Mouse (Mus musculus) embryonic facial prominence, embryonic 13.5 days (tissue): ENCODE data around the gene Cyfip2. TPM values are rescaled to one million over a fixed set of nuclear protein-coding genes. Genes with fewer than 3 reads are reported as not detected.
"Not testable (repeated sequence)": the region's sequence is repeated elsewhere in the genome, so short reads cannot be mapped to it uniquely, and the experiment has no call there.

Source experiments
- ATAC-seq: fragments of 200-750 bp; cut with Nextera tagmentation; 2 replicates; pipeline ENCODE4 v1.8.0; 2017; ENCODE audit warnings: low read depth; ENCODE audit not compliant: insufficient number of reproducible peaks, insufficient read depth, low FRiP score, low TSS enrichment
- H3K27ac ChIP-seq: fragments of 300-500 bp; sonication (generic); 2 replicates; pipeline ENCODE4 v1.5.1; 2015; ENCODE audit warnings: moderate library complexity, mild to moderate bottlenecking, inconsistent platforms
- H3K27me3 ChIP-seq: fragments of 300-500 bp; sonication (generic); 2 replicates; pipeline ENCODE4 v1.6.1; 2015; ENCODE audit warnings: mild to moderate bottlenecking, inconsistent platforms
- H3K36me3 ChIP-seq: fragments of 300-500 bp; sonication (generic); 2 replicates; pipeline ENCODE4 v1.6.1; 2015; ENCODE audit warnings: mild to moderate bottlenecking, inconsistent platforms
- H3K4me1 ChIP-seq: fragments of 300-500 bp; sonication (generic); 2 replicates; pipeline ENCODE4 v1.6.1; 2015; ENCODE audit warnings: inconsistent platforms
- H3K4me2 ChIP-seq: fragments of 300-500 bp; sonication (generic); 2 replicates; pipeline ENCODE4 v1.6.1; 2015; ENCODE audit warnings: moderate library complexity, mild to moderate bottlenecking, inconsistent platforms
- H3K4me3 ChIP-seq: fragments of 300-500 bp; sonication (generic); 2 replicates; pipeline ENCODE4 v1.5.1; 2015; ENCODE audit warnings: mild to moderate bottlenecking, inconsistent platforms
- H3K9ac ChIP-seq: fragments of 300-500 bp; sonication (generic); 2 replicates; pipeline ENCODE4 v1.6.1; 2015; ENCODE audit warnings: mild to moderate bottlenecking, inconsistent platforms
- H3K9me3 ChIP-seq: fragments of 300-500 bp; sonication (generic); 2 replicates; pipeline ENCODE4 v1.6.1; 2016; ENCODE audit warnings: inconsistent platforms
- WGBS: fragments of 180-500 bp; shearing (Covaris S2); methylation state at CpG from one replicate; pipeline ENCODE4 v1.1.7; 2015; ENCODE audit warnings: mixed read lengths; 5-methylcytosine and 5-hydroxymethylcytosine counted together
- polyA plus RNA-seq: library from polyadenylated mRNA; unstranded; fragments of >200 nt; fragmentation: Nextera tagmentation; extraction: Ambion mirVana; gene quantifications from 2 replicates; pipeline ENCODE4 v1.2.1, GENCODE M21; 2015

Gene Cyfip2
- polyA plus RNA-seq, 1 experiment from 2014 or later, result 8.9 TPM

GRCm38 (mm10) chr11:46202547-46202887 is 110.1 kb downstream of the Cyfip2 start:
- Histone ChIP-seq H3K36me3 (peaks cover 8% of the 10 kb centered on the region), H3K27me3 (no peaks in the 10 kb centered on the region; the same call in 1 of the 2 replicates), H3K4me3 (no peak overlapping the region), H3K27ac (no peak overlapping the region), H3K9ac (no peak overlapping the region), H3K4me2 (no peak overlapping the region), H3K9me3 (no peaks in the 10 kb centered on the region), H3K4me1 (peaks cover 21% of the 10 kb centered on the region)
- ATAC-seq, result no peak
- 66% methylated on average over 10 of the region's 10 CpGs for WGBS

- 37% methylated on average over 20 of the region's 20 CpGs for WGBS
- Histone ChIP-seq H3K4me2 (no peak overlapping the region), H3K27ac (no peak overlapping the region), H3K27me3 (no peaks in the 10 kb centered on the region; the same call in 1 of the 2 replicates), H3K9me3 (no peaks in the 10 kb centered on the region), H3K36me3 (peaks cover 8% of the 10 kb centered on the region), H3K9ac (no peak overlapping the region), H3K4me3 (no peak overlapping the region), H3K4me1 (peaks cover 21% of the 10 kb centered on the region)
- no peak for ATAC-seq
These were observed 110.8 kb downstream of the Cyfip2 start for GRCm38 (mm10) chr11:46201636-46202546.

GRCm38 (mm10) chr11:46200664-46201063 is 112.0 kb downstream of the Cyfip2 start:
- peaks cover 15% of the 10 kb centered on the region for H3K36me3 ChIP-seq
- 90% methylated on average over 11 of the region's 11 CpGs for WGBS

GRCm38 (mm10) chr11:46194175-46194574 is 118.5 kb downstream of the Cyfip2 start:
- Histone ChIP-seq H3K9ac (no peak overlapping the region), H3K27ac (no peak overlapping the region), H3K4me2 (no peak overlapping the region), H3K9me3 (no peaks in the 10 kb centered on the region), H3K27me3 (no peaks in the 10 kb centered on the region; the same call in 1 of the 2 replicates), H3K4me1 (peaks cover 9% of the 10 kb centered on the region), H3K4me3 (no peak overlapping the region), H3K36me3 (peaks cover 19% of the 10 kb centered on the region)
- ATAC-seq, result no peak
- 57% methylated on average over 4 of the region's 4 CpGs for whole genome bisulfite sequencing

More at GRCm38 (mm10) chr11:46200664-46201063, 112.0 kb downstream of the Cyfip2 start:
- Histone ChIP-seq H3K27ac (no peak overlapping the region), H3K4me2 (no peak overlapping the region), H3K4me1 (peaks cover 17% of the 10 kb centered on the region; the same call in 1 of the 2 replicates), H3K4me3 (no peak overlapping the region), H3K27me3 (no peaks in the 10 kb centered on the region; the same call in 1 of the 2 replicates), H3K9ac (no peak overlapping the region), H3K9me3 (no peaks in the 10 kb centered on the region)
- 0 out of 2 replicates have a peak, but pooled peaks have one; percentile 37 for ATAC-seq

- peaks cover 22% of the 10 kb centered on the region for H3K4me1 ChIP-seq
- no peak overlapping the region for H3K9ac ChIP-seq
- WGBS, result 14% methylated on average over 2 of the region's 2 CpGs
- no peak overlapping the region for H3K4me3 ChIP-seq
- no peaks in the 10 kb centered on the region for H3K36me3 ChIP-seq
- H3K27ac ChIP-seq, result peak overlapping the region; percentile 84; the same call in 1 of the 2 replicates
- no peaks in the 10 kb centered on the region for H3K27me3 ChIP-seq
- no peaks in the 10 kb centered on the region for H3K9me3 ChIP-seq
- ATAC-seq, result no peak
- no peak overlapping the region for H3K4me2 ChIP-seq
These were observed 124.4 kb downstream of the Cyfip2 start for GRCm38 (mm10) chr11:46188283-46188682.

- Histone ChIP-seq H3K4me1 (peaks cover 22% of the 10 kb centered on the region), H3K4me3 (no peak overlapping the region), H3K4me2 (no peak overlapping the region), H3K9ac (no peak overlapping the region), H3K9me3 (no peaks in the 10 kb centered on the region), H3K36me3 (no peaks in the 10 kb centered on the region), H3K27me3 (no peaks in the 10 kb centered on the region), H3K27ac (peak overlapping the region; percentile 45; the same call in 1 of the 2 replicates)
- no peak for ATAC-seq
- 15% methylated on average over 4 of the region's 4 CpGs for WGBS
These were observed 127.2 kb downstream of the Cyfip2 start for GRCm38 (mm10) chr11:46185486-46185885.

GRCm38 (mm10) chr11:46184946-46185345 is 127.7 kb downstream of the Cyfip2 start:
- H3K4me1 ChIP-seq, result peaks cover 21% of the 10 kb centered on the region
- H3K36me3 ChIP-seq, result no peaks in the 10 kb centered on the region
- H3K4me2 ChIP-seq, result no peak overlapping the region
- WGBS, result 71% methylated on average over 3 of the region's 3 CpGs
- H3K27ac ChIP-seq, result peak overlapping the region; percentile 45; the same call in 1 of the 2 replicates
- no peaks in the 10 kb centered on the region for H3K9me3 ChIP-seq
- no peak overlapping the region for H3K9ac ChIP-seq
- H3K27me3 ChIP-seq, result no peaks in the 10 kb centered on the region
- no peak for ATAC-seq
- H3K4me3 ChIP-seq, result no peak overlapping the region

- not testable (repeated sequence) for H3K27ac ChIP-seq, H3K27me3 ChIP-seq, H3K36me3 ChIP-seq, ATAC-seq, H3K4me2 ChIP-seq, H3K9me3 ChIP-seq, H3K9ac ChIP-seq, H3K4me3 ChIP-seq
- H3K4me1 ChIP-seq, result peaks cover 12% of the 10 kb centered on the region
- 95% methylated on average over 1 of the region's 1 CpGs for WGBS
These were observed 130.6 kb downstream of the Cyfip2 start for GRCm38 (mm10) chr11:46182031-46182430.

- H3K27me3 ChIP-seq, result no peaks in the 10 kb centered on the region
- H3K9ac ChIP-seq, result no peak overlapping the region
- H3K9me3 ChIP-seq, result no peaks in the 10 kb centered on the region
- 65% methylated on average over 10 of the region's 10 CpGs for WGBS
- H3K4me3 ChIP-seq, result no peak overlapping the region
- H3K4me2 ChIP-seq, result no peak overlapping the region
- H3K36me3 ChIP-seq, result no peaks in the 10 kb centered on the region
- H3K4me1 ChIP-seq, result 0 out of 2 replicates have a peak, but pooled peaks cover 4% of the 10 kb centered on the region
- ATAC-seq, result no peak
- no peak overlapping the region for H3K27ac ChIP-seq
These were observed 135.2 kb downstream of the Cyfip2 start for GRCm38 (mm10) chr11:46177246-46178043.

GRCm38 (mm10) chr11:46176155-46176554 is 136.5 kb downstream of the Cyfip2 start:
- Histone ChIP-seq H3K36me3 (no peaks in the 10 kb centered on the region), H3K27ac (no peak overlapping the region), H3K27me3 (no peaks in the 10 kb centered on the region), H3K4me2 (no peak overlapping the region), H3K4me1 (0 out of 2 replicates have a peak, but pooled peaks cover 4% of the 10 kb centered on the region), H3K4me3 (no peak overlapping the region), H3K9ac (no peak overlapping the region), H3K9me3 (no peaks in the 10 kb centered on the region)
- WGBS, result 85% methylated on average over 6 of the region's 6 CpGs
- ATAC-seq, result no peak

GRCm38 (mm10) chr11:46172128-46172527 is 140.5 kb downstream of the Cyfip2 start:
- Histone ChIP-seq H3K27me3 (no peaks in the 10 kb centered on the region), H3K36me3 (no peaks in the 10 kb centered on the region), H3K27ac (no peak overlapping the region), H3K4me2 (no peak overlapping the region), H3K4me3 (no peak overlapping the region), H3K4me1 (0 out of 2 replicates have a peak, but pooled peaks cover 4% of the 10 kb centered on the region), H3K9ac (no peak overlapping the region), H3K9me3 (no peaks in the 10 kb centered on the region)
- WGBS, result 77% methylated on average over 9 of the region's 9 CpGs
- no peak for ATAC-seq
